Mouse (Mus musculus) liver, embryonic 13.5 days (tissue): ENCODE measurements around the gene Limch1. TPM values are rescaled to one million over a fixed set of nuclear protein-coding genes. Genes with fewer than 3 reads are reported as not detected.

Experiments
- ATAC-seq: fragments of 200-750 bp; cut with Nextera tagmentation; 2 replicates; pipeline ENCODE4 v1.8.0; 2017; ENCODE audit warnings: low read depth, mild to moderate bottlenecking, moderate number of reproducible peaks, moderate library complexity
- DNase-seq: peaks from one replicate; pipeline ENCODE4 v3.0.0; 2022
- H3K27ac ChIP-seq: fragments of 300-500 bp; sonication (generic); 2 replicates; pipeline ENCODE4 v1.5.1; 2015; ENCODE audit warnings: moderate library complexity, mild to moderate bottlenecking, inconsistent platforms
- H3K27me3 ChIP-seq: fragments of 300-500 bp; sonication (generic); 2 replicates; pipeline ENCODE4 v1.6.1; 2015; ENCODE audit warnings: mild to moderate bottlenecking, inconsistent platforms
- H3K36me3 ChIP-seq: fragments of 300-500 bp; sonication (generic); 2 replicates; pipeline ENCODE4 v1.6.1; 2015; ENCODE audit warnings: mild to moderate bottlenecking, inconsistent platforms
- H3K4me1 ChIP-seq: fragments of 300-500 bp; sonication (generic); replicated peaks from 2 replicates; pipeline ENCODE4 v1.6.1; 2015; ENCODE audit warnings: inconsistent platforms
- H3K4me2 ChIP-seq: fragments of 300-500 bp; sonication (generic); 2 replicates; pipeline ENCODE4 v1.6.1; 2015; ENCODE audit warnings: inconsistent platforms, mild to moderate bottlenecking, moderate library complexity
- H3K4me3 ChIP-seq: fragments of 300-500 bp; sonication (generic); replicated peaks from 2 replicates; pipeline ENCODE4 v1.5.1; 2015; ENCODE audit warnings: mild to moderate bottlenecking, inconsistent platforms
- H3K9ac ChIP-seq: fragments of 300-500 bp; sonication (generic); 2 replicates; pipeline ENCODE4 v1.6.1; 2015; ENCODE audit warnings: mild to moderate bottlenecking, inconsistent platforms
- H3K9me3 ChIP-seq: fragments of 300-500 bp; sonication (generic); replicated peaks from 2 replicates; pipeline ENCODE4 v1.6.1; 2016; ENCODE audit warnings: inconsistent platforms
- WGBS: fragments of 180-500 bp; shearing (Covaris S2); methylation state at CpG from one replicate; pipeline ENCODE4 v1.1.7; 2015; ENCODE audit not compliant: insufficient replicate concordance; 5-methylcytosine and 5-hydroxymethylcytosine counted together
- polyA plus RNA-seq: library from polyadenylated mRNA; unstranded; fragments of >200 nt; fragmentation: Nextera tagmentation; extraction: Ambion mirVana; gene quantifications from 2 replicates; pipeline ENCODE4 v1.2.1, GENCODE M21; 2015

Gene Limch1
- polyA plus RNA-seq, 1 experiment from 2014 or later, result 2.3 TPM

- Histone ChIP-seq H3K4me2 (no peak overlapping the region), H3K27me3 (no peaks in the 10 kb centered on the region), H3K9me3 (no peaks in the 10 kb centered on the region), H3K9ac (no peak overlapping the region), H3K4me1 (no peaks in the 10 kb centered on the region), H3K36me3 (no peaks in the 10 kb centered on the region), H3K27ac (no peak overlapping the region), H3K4me3 (no peak overlapping the region)
- ATAC-seq (no peak), DNase-seq (no peak)
- WGBS, result 46% methylated on average over 4 of the region's 4 CpGs
These were observed 222.0 kb downstream of the Limch1 start for GRCm38 (mm10) chr5:66967646-66968045.

- Histone ChIP-seq H3K27ac (no peak overlapping the region), H3K4me2 (no peak overlapping the region), H3K9me3 (no peaks in the 10 kb centered on the region), H3K36me3 (no peaks in the 10 kb centered on the region), H3K4me3 (no peak overlapping the region), H3K9ac (no peak overlapping the region), H3K4me1 (no peaks in the 10 kb centered on the region), H3K27me3 (no peaks in the 10 kb centered on the region)
- WGBS, result 52% methylated on average over 23 of the region's 23 CpGs
- ATAC-seq (no peak), DNase-seq (no peak)
These were observed 222.6 kb downstream of the Limch1 start for GRCm38 (mm10) chr5:66968059-66968833.

- DNase-seq (no peak), ATAC-seq (no peak)
- Histone ChIP-seq H3K4me2 (no peak overlapping the region), H3K36me3 (no peaks in the 10 kb centered on the region), H3K27me3 (no peaks in the 10 kb centered on the region), H3K4me1 (no peaks in the 10 kb centered on the region), H3K27ac (no peak overlapping the region), H3K9me3 (no peaks in the 10 kb centered on the region), H3K4me3 (no peak overlapping the region), H3K9ac (no peak overlapping the region)
- WGBS, result 72% methylated on average over 19 of the region's 19 CpGs
These were observed 223.5 kb downstream of the Limch1 start for GRCm38 (mm10) chr5:66968925-66969711.

GRCm38 (mm10) chr5:66975621-66976020, 230.0 kb downstream of the Limch1 start:
- Histone ChIP-seq H3K27ac (no peak overlapping the region), H3K4me2 (no peak overlapping the region), H3K9ac (no peak overlapping the region), H3K9me3 (no peaks in the 10 kb centered on the region), H3K4me3 (no peak overlapping the region), H3K4me1 (no peaks in the 10 kb centered on the region), H3K27me3 (no peaks in the 10 kb centered on the region), H3K36me3 (no peaks in the 10 kb centered on the region)
- DNase-seq, result no peak
- 73% methylated on average over 8 of the region's 8 CpGs for WGBS
- no peak for ATAC-seq

- no peak for ATAC-seq
- Histone ChIP-seq H3K9ac (no peak overlapping the region), H3K27ac (no peak overlapping the region), H3K27me3 (no peaks in the 10 kb centered on the region), H3K4me2 (no peak overlapping the region), H3K9me3 (no peaks in the 10 kb centered on the region), H3K4me3 (no peak overlapping the region), H3K4me1 (no peaks in the 10 kb centered on the region), H3K36me3 (no peaks in the 10 kb centered on the region)
- DNase-seq, result no peak
- 59% methylated on average over 19 of the region's 19 CpGs for WGBS
These were observed 233.9 kb downstream of the Limch1 start for GRCm38 (mm10) chr5:66979332-66980218.

- no peaks in the 10 kb centered on the region for H3K27me3 ChIP-seq
- 57% methylated on average over 4 of the region's 4 CpGs for WGBS
- H3K4me2 ChIP-seq, result no peak overlapping the region
- ATAC-seq (no peak), DNase-seq (no peak)
- H3K27ac ChIP-seq, result no peak overlapping the region
- H3K9ac ChIP-seq, result no peak overlapping the region
- H3K4me1 ChIP-seq, result no peaks in the 10 kb centered on the region
- no peaks in the 10 kb centered on the region for H3K9me3 ChIP-seq
- no peak overlapping the region for H3K4me3 ChIP-seq
- no peaks in the 10 kb centered on the region for H3K36me3 ChIP-seq
These were observed 235.2 kb downstream of the Limch1 start for GRCm38 (mm10) chr5:66980862-66981261.

- no peak overlapping the region for H3K4me2 ChIP-seq
- H3K36me3 ChIP-seq, result no peaks in the 10 kb centered on the region
- H3K4me3 ChIP-seq, result no peak overlapping the region
- no peaks in the 10 kb centered on the region for H3K9me3 ChIP-seq
- no peak overlapping the region for H3K9ac ChIP-seq
- H3K4me1 ChIP-seq, result no peaks in the 10 kb centered on the region
- H3K27me3 ChIP-seq, result no peaks in the 10 kb centered on the region
- H3K27ac ChIP-seq, result no peak overlapping the region
- 64% methylated on average over 5 of the region's 5 CpGs for WGBS
- ATAC-seq (no peak), DNase-seq (no peak)
These were observed 237.5 kb downstream of the Limch1 start for GRCm38 (mm10) chr5:66983104-66983503.

GRCm38 (mm10) chr5:66988926-66989325, 243.3 kb downstream of the Limch1 start:
- no peak overlapping the region for H3K9ac ChIP-seq
- 66% methylated on average over 4 of the region's 4 CpGs for WGBS
- no peak for DNase-seq
- no peak overlapping the region for H3K4me2 ChIP-seq
- no peaks in the 10 kb centered on the region for H3K36me3 ChIP-seq
- no peaks in the 10 kb centered on the region for H3K4me1 ChIP-seq
- no peak overlapping the region for H3K27ac ChIP-seq
- no peaks in the 10 kb centered on the region for H3K27me3 ChIP-seq
- no peak for ATAC-seq
- no peak overlapping the region for H3K4me3 ChIP-seq
- H3K9me3 ChIP-seq, result no peaks in the 10 kb centered on the region

GRCm38 (mm10) chr5:66989531-66989930, 243.9 kb downstream of the Limch1 start:
- ATAC-seq, result no peak
- no peaks in the 10 kb centered on the region for H3K27me3 ChIP-seq
- no peak overlapping the region for H3K4me3 ChIP-seq
- no peak overlapping the region for H3K27ac ChIP-seq
- H3K4me1 ChIP-seq, result no peaks in the 10 kb centered on the region
- H3K4me2 ChIP-seq, result no peak overlapping the region
- DNase-seq, result no peak
- 56% methylated on average over 7 of the region's 7 CpGs for WGBS
- H3K9ac ChIP-seq, result no peak overlapping the region
- H3K36me3 ChIP-seq, result no peaks in the 10 kb centered on the region
- no peaks in the 10 kb centered on the region for H3K9me3 ChIP-seq

GRCm38 (mm10) chr5:66992401-66992800, 246.8 kb downstream of the Limch1 start:
- no peak overlapping the region for H3K4me3 ChIP-seq
- no peaks in the 10 kb centered on the region; the same call in 1 of the 2 replicates for H3K4me1 ChIP-seq
- no peaks in the 10 kb centered on the region for H3K36me3 ChIP-seq
- H3K9me3 ChIP-seq, result no peaks in the 10 kb centered on the region
- WGBS, result 64% methylated on average over 7 of the region's 7 CpGs
- no peak for ATAC-seq
- no peak for DNase-seq
- H3K9ac ChIP-seq, result no peak overlapping the region
- H3K4me2 ChIP-seq, result no peak overlapping the region
- peaks cover 13% of the 10 kb centered on the region for H3K27me3 ChIP-seq
- H3K27ac ChIP-seq, result no peak overlapping the region

GRCm38 (mm10) chr5:66993076-66993475, 247.4 kb downstream of the Limch1 start:
- Histone ChIP-seq H3K27me3 (peaks cover 20% of the 10 kb centered on the region), H3K27ac (no peak overlapping the region), H3K4me3 (no peak overlapping the region), H3K9me3 (no peaks in the 10 kb centered on the region), H3K4me1 (no peaks in the 10 kb centered on the region; the same call in 1 of the 2 replicates), H3K9ac (no peak overlapping the region), H3K36me3 (no peaks in the 10 kb centered on the region), H3K4me2 (no peak overlapping the region)
- no peak for ATAC-seq
- DNase-seq, result no peak
- 68% methylated on average over 11 of the region's 11 CpGs for WGBS
